Mouse (Mus musculus): Measurements from ENCODE around the gene Syne2.
A peak's percentile ranks its signal among the peaks of the same experiment; 100 is the strongest.

Gene Syne2

GRCm38 (mm10) chr12:75951328-75951727, 133.4 kb downstream of the Syne2 start:
- DNase-seq = peak; percentile 41

GRCm38 (mm10) chr12:75952011-75952410, 134.1 kb downstream of the Syne2 start:
- no peak for DNase-seq

GRCm38 (mm10) chr12:75966441-75967195, 148.7 kb downstream of the Syne2 start:
- no peak for DNase-seq

- DNase-seq = no peak
Observed at GRCm38 (mm10) chr12:75979079-75979478, 161.1 kb downstream of the Syne2 start.

GRCm38 (mm10) chr12:75983336-75983735, 165.4 kb downstream of the Syne2 start:
- DNase-seq = no peak

- no peak for DNase-seq
Observed at GRCm38 (mm10) chr12:75992226-75992858, 174.4 kb downstream of the Syne2 start.

- DNase-seq = no peak
Observed at GRCm38 (mm10) chr12:75992946-75993345, 175.0 kb downstream of the Syne2 start.

- no peak for DNase-seq
Observed at GRCm38 (mm10) chr12:75995086-75995485, 177.2 kb downstream of the Syne2 start.

- no peak for DNase-seq
Observed at GRCm38 (mm10) chr12:75997547-75997946, 179.6 kb downstream of the Syne2 start.

GRCm38 (mm10) chr12:75998416-75998815, 180.5 kb downstream of the Syne2 start:
- DNase-seq = no peak

GRCm38 (mm10) chr12:76004697-76005249, 186.8 kb downstream of the Syne2 start:
- DNase-seq = no peak

GRCm38 (mm10) chr12:76008991-76009390, 191.1 kb downstream of the Syne2 start:
- DNase-seq = no peak

GRCm38 (mm10) chr12:76012789-76013188, 194.9 kb downstream of the Syne2 start:
- DNase-seq = no peak

- no peak for DNase-seq
Observed at GRCm38 (mm10) chr12:76013480-76013879, 195.5 kb downstream of the Syne2 start.

GRCm38 (mm10) chr12:76015026-76015425, 197.1 kb downstream of the Syne2 start:
- no peak for DNase-seq

GRCm38 (mm10) chr12:76015489-76015888, 197.6 kb downstream of the Syne2 start:
- DNase-seq = peak; percentile 19

- DNase-seq = peak; percentile 79
Observed at GRCm38 (mm10) chr12:76016123-76017101, 198.5 kb downstream of the Syne2 start.

- DNase-seq = no peak
Observed at GRCm38 (mm10) chr12:76018640-76019039, 200.7 kb downstream of the Syne2 start.

GRCm38 (mm10) chr12:76042301-76042700, 224.4 kb downstream of the Syne2 start:
- no peak for DNase-seq

- no peak for DNase-seq
Observed at GRCm38 (mm10) chr12:76046561-76046960, 228.6 kb downstream of the Syne2 start.

GRCm38 (mm10) chr12:76047921-76048320, 230.0 kb downstream of the Syne2 start:
- no peak for DNase-seq

- DNase-seq = no peak
Observed at GRCm38 (mm10) chr12:76048672-76049071, 230.7 kb downstream of the Syne2 start.

GRCm38 (mm10) chr12:76049343-76049742, 231.4 kb downstream of the Syne2 start:
- DNase-seq = no peak
